Mouse (Mus musculus): ENCODE measurements around the gene Gm21258. TPM values are rescaled to one million over a fixed set of nuclear protein-coding genes. Genes with fewer than 3 reads are reported as not detected.
"Not testable (repeated sequence)": the region's sequence is repeated elsewhere in the genome, so short reads cannot be mapped to it uniquely, and the experiment has no call there.

The Gm21258 gene
- total RNA-seq (2021), result not detected in 2 replicates
- long read RNA-seq, result 0 reads

DNA sequence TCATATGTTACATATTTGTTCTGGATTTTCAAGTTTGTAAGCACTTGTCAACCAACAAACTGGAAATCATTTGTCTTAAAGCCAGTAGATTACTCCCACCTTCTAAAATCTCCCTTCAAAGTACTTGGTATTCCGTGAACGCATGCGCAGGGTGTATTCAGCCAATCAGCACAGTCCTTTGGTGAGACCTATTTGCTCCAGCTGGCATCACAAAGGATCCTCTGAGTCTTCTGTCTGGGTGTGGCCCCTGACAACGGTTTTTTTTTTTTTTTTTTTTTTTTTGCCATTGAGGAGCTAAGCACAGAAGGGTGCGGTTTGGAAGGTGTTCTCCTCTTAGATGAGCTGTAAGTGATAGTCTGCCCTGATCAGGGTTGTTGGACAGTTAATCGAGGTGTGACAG lies at the start of gene Gm21258:
Gene Gm21258 (plus strand): TSS at position 301 of the 400 bp plus-strand sequence.
- DNase-seq, result not testable (repeated sequence)
